Mouse (Mus musculus): ENCODE data around the gene Hs2st1. TPM values are rescaled to one million over a fixed set of nuclear protein-coding genes. Genes with fewer than 3 reads are reported as not detected.

The Hs2st1 gene
- polyA plus RNA-seq, 1 experiment from 2014 or later, result 16.3 TPM

- peaks cover 14% of the 10 kb centered on the region for H3K4me1 ChIP-seq (replicated peaks; ENCODE audit: control insufficient read depth, insufficient read depth, low read length)
- no peak overlapping the region for H3K9ac ChIP-seq (replicated peaks; ENCODE audit: low read depth, low read length)
- 64% methylated on average over 22 of the region's 22 CpGs for WGBS
- no peak for ATAC-seq
- H3K36me3 ChIP-seq (ENCODE audit: control insufficient read depth, insufficient read depth), result no peaks in the 10 kb centered on the region
- no peak overlapping the region for H3K4me3 ChIP-seq (replicated peaks; ENCODE audit: low read length)
- H3K27me3 ChIP-seq (replicated peaks; ENCODE audit: control insufficient read depth, insufficient read depth, low read length), result no peaks in the 10 kb centered on the region
- H3K27ac ChIP-seq (ENCODE audit: low read length), result no peak overlapping the region
- no peak overlapping the region for H3K4me2 ChIP-seq (ENCODE audit: low read length)
- no peaks in the 10 kb centered on the region for H3K9me3 ChIP-seq (ENCODE audit: control insufficient read depth, low read length)
These were observed 8.3 kb downstream of the Hs2st1 start for GRCm38 (mm10) chr3:144561511-144562250.

GRCm38 (mm10) chr3:144558274-144558673 is 11.7 kb downstream of the Hs2st1 start:
- no peak overlapping the region for H3K9ac ChIP-seq (replicated peaks; ENCODE audit: low read depth, low read length)

DNA sequence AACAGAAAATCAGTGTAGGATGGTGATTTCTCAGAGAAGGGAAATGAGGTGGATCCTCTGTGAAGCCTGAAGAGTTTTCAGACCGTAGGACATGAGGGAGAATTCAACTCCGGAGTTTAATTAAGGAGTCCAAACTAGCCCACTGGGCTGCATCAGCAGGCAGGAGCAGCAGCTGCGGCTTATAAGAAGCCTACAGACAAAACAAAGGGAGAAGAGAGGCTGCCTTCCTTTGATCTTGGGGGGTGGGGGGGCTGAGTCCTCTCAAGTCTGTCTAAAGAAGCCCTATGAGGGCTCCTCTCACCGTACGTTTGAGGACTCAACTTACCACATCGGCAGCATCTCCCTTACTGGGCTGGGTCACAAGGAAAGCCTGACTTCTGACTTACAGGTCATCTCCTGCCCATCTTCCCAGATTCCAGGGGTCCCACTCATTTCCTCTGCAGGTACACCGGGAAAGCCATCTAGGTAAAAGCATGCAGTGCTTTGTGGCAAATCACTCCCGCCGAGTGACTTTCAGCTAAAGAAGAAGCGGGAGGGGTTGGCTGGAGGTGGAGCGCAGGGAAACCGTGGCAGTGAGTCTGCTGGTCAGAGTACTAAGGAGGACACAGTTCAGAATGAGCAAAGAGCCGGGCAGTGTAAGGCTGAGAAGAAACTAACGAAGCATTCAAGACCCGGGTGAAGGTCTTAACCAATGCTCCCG is 13.2 kb downstream of the Hs2st1 start:
- ATAC-seq, result 0 out of 2 replicates have a peak, but pooled peaks have one; percentile 27
- H3K36me3 ChIP-seq (ENCODE audit: control insufficient read depth, insufficient read depth), result no peaks in the 10 kb centered on the region
- 5% methylated on average over 16 of the region's 16 CpGs for WGBS
- no peak overlapping the region for H3K27ac ChIP-seq (ENCODE audit: low read length)
- H3K27me3 ChIP-seq (replicated peaks; ENCODE audit: control insufficient read depth, insufficient read depth, low read length), result no peaks in the 10 kb centered on the region
- peak overlapping the region; percentile 14 for H3K4me3 ChIP-seq (replicated peaks; ENCODE audit: low read length)
- H3K4me1 ChIP-seq (replicated peaks; ENCODE audit: control insufficient read depth, insufficient read depth, low read length), result peaks cover 27% of the 10 kb centered on the region
- H3K4me2 ChIP-seq (ENCODE audit: low read length), result peak overlapping the region; percentile 51
- H3K9me3 ChIP-seq (ENCODE audit: control insufficient read depth, low read length), result no peaks in the 10 kb centered on the region
- H3K9ac ChIP-seq (replicated peaks; ENCODE audit: low read depth, low read length), result peak overlapping the region; percentile 52

More at GRCm38 (mm10) chr3:144558274-144558673, 11.7 kb downstream of the Hs2st1 start:
- 33% methylated on average over 5 of the region's 5 CpGs for WGBS
- Histone ChIP-seq H3K9me3 (ENCODE audit: control insufficient read depth, low read length) (no peaks in the 10 kb centered on the region), H3K4me2 (ENCODE audit: low read length) (peak overlapping the region; percentile 27; the same call in 1 of the 2 replicates), H3K4me3 (replicated peaks; ENCODE audit: low read length) (no peak overlapping the region), H3K4me1 (replicated peaks; ENCODE audit: control insufficient read depth, insufficient read depth, low read length) (peaks cover 27% of the 10 kb centered on the region), H3K27ac (ENCODE audit: low read length) (peak overlapping the region; percentile 46), H3K27me3 (replicated peaks; ENCODE audit: control insufficient read depth, insufficient read depth, low read length) (no peaks in the 10 kb centered on the region), H3K36me3 (ENCODE audit: control insufficient read depth, insufficient read depth) (no peaks in the 10 kb centered on the region)
- ATAC-seq, result peak; percentile 39

DNA sequence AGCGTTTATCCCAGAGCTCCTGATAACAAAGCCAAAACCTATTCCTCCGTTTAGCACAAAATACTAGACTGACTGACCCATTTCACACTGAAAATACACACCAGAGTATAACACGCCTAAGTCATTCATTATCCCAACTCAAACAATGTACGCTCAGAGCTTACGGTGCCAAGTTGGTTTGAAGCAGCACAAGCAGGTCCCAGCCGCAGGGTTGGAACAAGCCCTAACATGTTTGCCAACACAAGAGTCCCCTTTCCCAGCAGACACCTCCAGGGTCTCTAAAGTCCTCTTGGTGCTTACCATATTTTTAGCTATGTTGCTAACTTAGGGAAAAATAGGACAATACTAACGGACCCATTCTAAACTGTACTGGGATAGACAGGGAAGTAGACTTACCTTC is 14.8 kb downstream of the Hs2st1 start:
- Histone ChIP-seq H3K9me3 (ENCODE audit: control insufficient read depth, low read length) (no peaks in the 10 kb centered on the region), H3K27ac (ENCODE audit: low read length) (no peak overlapping the region), H3K9ac (replicated peaks; ENCODE audit: low read depth, low read length) (no peak overlapping the region), H3K36me3 (ENCODE audit: control insufficient read depth, insufficient read depth) (no peaks in the 10 kb centered on the region), H3K4me2 (ENCODE audit: low read length) (no peak overlapping the region), H3K4me1 (replicated peaks; ENCODE audit: control insufficient read depth, insufficient read depth, low read length) (peaks cover 36% of the 10 kb centered on the region), H3K27me3 (replicated peaks; ENCODE audit: control insufficient read depth, insufficient read depth, low read length) (no peaks in the 10 kb centered on the region), H3K4me3 (replicated peaks; ENCODE audit: low read length) (no peak overlapping the region)
- WGBS, result 45% methylated on average over 7 of the region's 7 CpGs
- peak; percentile 29; the same call in 1 of the 2 replicates for ATAC-seq

GRCm38 (mm10) chr3:144554503-144554902 is 15.5 kb downstream of the Hs2st1 start:
- H3K36me3 ChIP-seq (ENCODE audit: control insufficient read depth, insufficient read depth), result no peaks in the 10 kb centered on the region
- H3K4me2 ChIP-seq (ENCODE audit: low read length), result 0 out of 2 replicates have a peak overlapping the region, but pooled peaks have one; percentile 7
- H3K4me3 ChIP-seq (replicated peaks; ENCODE audit: low read length), result no peak overlapping the region
- H3K4me1 ChIP-seq (replicated peaks; ENCODE audit: control insufficient read depth, insufficient read depth, low read length), result peaks cover 36% of the 10 kb centered on the region
- H3K9ac ChIP-seq (replicated peaks; ENCODE audit: low read depth, low read length), result no peak overlapping the region
- WGBS, result 47% methylated on average over 9 of the region's 9 CpGs
- H3K9me3 ChIP-seq (ENCODE audit: control insufficient read depth, low read length), result no peaks in the 10 kb centered on the region
- no peak overlapping the region for H3K27ac ChIP-seq (ENCODE audit: low read length)
- no peaks in the 10 kb centered on the region for H3K27me3 ChIP-seq (replicated peaks; ENCODE audit: control insufficient read depth, insufficient read depth, low read length)
- no peak for ATAC-seq

- no peak overlapping the region for H3K4me2 ChIP-seq (ENCODE audit: low read length)
- H3K27me3 ChIP-seq (replicated peaks; ENCODE audit: control insufficient read depth, insufficient read depth, low read length), result no peaks in the 10 kb centered on the region
- no peak overlapping the region for H3K4me3 ChIP-seq (replicated peaks; ENCODE audit: low read length)
- ATAC-seq, result no peak
- peaks cover 34% of the 10 kb centered on the region for H3K4me1 ChIP-seq (replicated peaks; ENCODE audit: control insufficient read depth, insufficient read depth, low read length)
- no peaks in the 10 kb centered on the region for H3K36me3 ChIP-seq (ENCODE audit: control insufficient read depth, insufficient read depth)
- 31% methylated on average over 7 of the region's 7 CpGs for WGBS
- no peak overlapping the region for H3K9ac ChIP-seq (replicated peaks; ENCODE audit: low read depth, low read length)
- no peaks in the 10 kb centered on the region for H3K9me3 ChIP-seq (ENCODE audit: control insufficient read depth, low read length)
- no peak overlapping the region for H3K27ac ChIP-seq (ENCODE audit: low read length)
These were observed 16.0 kb downstream of the Hs2st1 start for GRCm38 (mm10) chr3:144553942-144554341.

DNA sequence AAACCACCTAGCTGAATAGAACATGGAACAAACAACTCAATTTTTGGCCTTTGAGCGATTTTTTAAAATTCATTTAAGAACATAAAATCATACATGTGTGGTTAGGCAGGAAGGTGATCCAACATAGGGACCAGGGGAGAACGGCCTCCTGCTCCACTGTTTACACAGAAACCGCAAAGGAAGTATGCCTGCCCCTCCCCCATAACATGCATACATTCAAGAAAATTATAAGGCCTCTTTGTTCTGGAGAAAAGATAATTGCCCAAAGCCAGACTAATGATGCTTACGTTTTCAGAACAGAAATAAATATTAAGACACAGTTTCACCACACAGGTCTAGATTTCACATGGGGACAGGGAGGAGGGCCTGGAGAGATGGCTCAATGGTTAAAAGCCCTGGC is 18.6 kb downstream of the Hs2st1 start:
- Histone ChIP-seq H3K27ac (ENCODE audit: low read length) (no peak overlapping the region), H3K9me3 (ENCODE audit: control insufficient read depth, low read length) (no peaks in the 10 kb centered on the region), H3K4me2 (ENCODE audit: low read length) (no peak overlapping the region), H3K36me3 (ENCODE audit: control insufficient read depth, insufficient read depth) (no peaks in the 10 kb centered on the region), H3K9ac (replicated peaks; ENCODE audit: low read depth, low read length) (no peak overlapping the region), H3K4me3 (replicated peaks; ENCODE audit: low read length) (no peak overlapping the region), H3K27me3 (replicated peaks; ENCODE audit: control insufficient read depth, insufficient read depth, low read length) (no peaks in the 10 kb centered on the region), H3K4me1 (replicated peaks; ENCODE audit: control insufficient read depth, insufficient read depth, low read length) (peaks cover 34% of the 10 kb centered on the region)
- WGBS, result 43% methylated on average over 4 of the region's 4 CpGs
- ATAC-seq, result no peak

DNA sequence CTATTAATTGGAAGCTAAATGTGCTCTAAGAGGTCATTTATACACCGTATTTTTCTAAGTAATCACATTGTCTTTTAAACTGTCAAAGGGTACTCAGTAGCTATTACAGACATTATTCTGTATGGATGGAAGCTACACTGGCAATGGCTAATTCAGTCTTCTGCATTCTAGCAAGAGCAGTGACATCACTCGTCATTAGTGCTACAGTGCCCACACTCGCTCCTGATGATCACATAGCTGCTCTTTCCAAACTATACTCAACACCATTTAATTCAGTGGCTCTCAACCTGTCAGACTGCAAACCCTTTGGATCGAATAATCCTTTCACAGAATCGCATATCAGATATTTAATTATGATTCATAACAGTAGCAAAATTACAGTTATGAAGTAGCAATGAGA is 19.3 kb downstream of the Hs2st1 start:
- Histone ChIP-seq H3K27ac (ENCODE audit: low read length) (no peak overlapping the region), H3K9ac (replicated peaks; ENCODE audit: low read depth, low read length) (no peak overlapping the region), H3K27me3 (replicated peaks; ENCODE audit: control insufficient read depth, insufficient read depth, low read length) (no peaks in the 10 kb centered on the region), H3K36me3 (ENCODE audit: control insufficient read depth, insufficient read depth) (no peaks in the 10 kb centered on the region), H3K9me3 (ENCODE audit: control insufficient read depth, low read length) (no peaks in the 10 kb centered on the region), H3K4me3 (replicated peaks; ENCODE audit: low read length) (no peak overlapping the region), H3K4me2 (ENCODE audit: low read length) (no peak overlapping the region), H3K4me1 (replicated peaks; ENCODE audit: control insufficient read depth, insufficient read depth, low read length) (peaks cover 35% of the 10 kb centered on the region)
- ATAC-seq, result no peak
- 42% methylated on average over 5 of the region's 5 CpGs for WGBS

- ATAC-seq, result no peak
- no peaks in the 10 kb centered on the region for H3K36me3 ChIP-seq (ENCODE audit: control insufficient read depth, insufficient read depth)
- WGBS, result 89% methylated on average over 5 of the region's 5 CpGs
- H3K27me3 ChIP-seq (replicated peaks; ENCODE audit: control insufficient read depth, insufficient read depth, low read length), result no peaks in the 10 kb centered on the region
- H3K4me2 ChIP-seq (ENCODE audit: low read length), result no peak overlapping the region
- H3K4me3 ChIP-seq (replicated peaks; ENCODE audit: low read length), result no peak overlapping the region
- H3K27ac ChIP-seq (ENCODE audit: low read length), result no peak overlapping the region
- H3K9me3 ChIP-seq (ENCODE audit: control insufficient read depth, low read length), result no peaks in the 10 kb centered on the region
- H3K9ac ChIP-seq (replicated peaks; ENCODE audit: low read depth, low read length), result no peak overlapping the region
- H3K4me1 ChIP-seq (replicated peaks; ENCODE audit: control insufficient read depth, insufficient read depth, low read length), result peaks cover 41% of the 10 kb centered on the region
These were observed 19.9 kb downstream of the Hs2st1 start for GRCm38 (mm10) chr3:144550036-144550435.

Data from forebrain, embryonic 16.5 days (tissue).